Mouse (Mus musculus) G1E (cell line): ENCODE measurements around the gene Arsg. TPM values are rescaled to one million over a fixed set of nuclear protein-coding genes. Genes with fewer than 3 reads are reported as not detected.
A peak's percentile ranks its signal among the peaks of the same experiment; 100 is the strongest.

Experiments used
- ATAC-seq: 2 replicates; pipeline ENCODE4 v1.8.0; 2016; ENCODE audit warnings: mild to moderate bottlenecking; ENCODE audit not compliant: insufficient number of reproducible peaks, poor library complexity, low FRiP score, severe bottlenecking; ENCODE audit errors: extremely low read depth
- DNase-seq: peaks from one replicate; pipeline ENCODE4 v3.0.0; 2012; ENCODE audit warnings: low spot score
- H3K27me3 ChIP-seq: 2 replicates; pipeline ENCODE4 v1.6.1; 2012; ENCODE audit warnings: mild to moderate bottlenecking, low read length, inconsistent platforms; ENCODE audit not compliant: insufficient read depth
- H3K36me3 ChIP-seq: replicated peaks from 2 replicates; pipeline ENCODE3; 2012; ENCODE audit warnings: mild to moderate bottlenecking, inconsistent platforms
- H3K4me1 ChIP-seq: 2 replicates; pipeline ENCODE4 v1.6.1; 2012; ENCODE audit warnings: low read depth, low read length, inconsistent platforms, mixed read lengths; ENCODE audit not compliant: insufficient read depth
- H3K4me3 ChIP-seq: 2 replicates; pipeline ENCODE4 v1.5.1; 2012; ENCODE audit warnings: low read depth, mild to moderate bottlenecking, inconsistent platforms, low read length, moderate library complexity, mixed read lengths
- H3K9me3 ChIP-seq: replicated peaks from 2 replicates; pipeline ENCODE4 v1.6.1; 2012; ENCODE audit warnings: inconsistent platforms
- CTCF ChIP-seq: IDR thresholded peaks from 2 replicates; pipeline ENCODE4 v1.5.1; 2012; ENCODE audit warnings: low read depth, low read length, inconsistent platforms, mixed read lengths
- GATA1 ChIP-seq: IDR thresholded peaks from 2 replicates; pipeline ENCODE4 v1.6.1; 2012; ENCODE audit warnings: borderline replicate concordance, low read length, inconsistent platforms, mixed read lengths
- GATA2 ChIP-seq: IDR thresholded peaks from 2 replicates; pipeline ENCODE4 v1.6.1; 2012; ENCODE audit warnings: low read depth, low read length, inconsistent platforms, borderline replicate concordance
- POLR2AphosphoS5 ChIP-seq: IDR thresholded peaks from 2 replicates; pipeline ENCODE4 v1.6.1; 2012; ENCODE audit warnings: low read depth, low read length, inconsistent platforms; ENCODE audit not compliant: insufficient replicate concordance
- TAL1 ChIP-seq: conservative IDR thresholded peaks from 2 replicates; pipeline ENCODE4 v1.6.1; 2012; ENCODE audit warnings: low read depth, low read length, inconsistent platforms, mixed read lengths
- polyA plus RNA-seq: library from polyadenylated mRNA; stranded (reverse); fragments of >175 nt; gene quantifications from 2 replicates; pipeline ENCODE4 v1.2.3, GENCODE M21; 2012
- total RNA-seq, 2 experiments: library from RNA; stranded (forward) in 1 of 2; stranded (reverse) in 1 of 2; fragments of 200-1000 nt in 1 of 2; fragments of >200 nt in 1 of 2; fragmentation: Nextera tagmentation in 1 of 2; gene quantifications; 2 replicates each; pipeline ENCODE4 v1.2.3; 2014 to 2017

Gene Arsg
- total and polyA plus RNA-seq, 3 experiments: 1.0 to 6.1 (median 2.0) TPM

DNA sequence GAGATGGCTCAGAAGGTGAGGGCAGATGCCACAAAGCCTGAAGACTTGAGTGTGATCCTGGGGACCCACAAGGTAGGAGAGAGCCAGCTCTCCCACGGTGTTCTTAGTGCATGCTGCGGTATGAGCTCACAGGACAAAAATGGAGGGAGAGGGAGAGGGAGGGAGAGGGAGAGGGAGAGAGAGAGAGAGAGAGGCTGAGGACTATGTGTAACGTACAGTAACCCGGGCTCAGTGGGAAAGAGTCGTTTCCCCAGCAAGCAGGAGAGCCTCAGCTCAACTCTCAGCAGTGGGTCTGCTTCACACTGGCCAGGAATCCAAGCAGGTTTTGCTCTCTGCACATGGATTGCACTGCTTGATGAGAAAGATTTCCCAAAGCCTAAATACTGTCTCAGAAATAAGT is 34.0 kb upstream of the Arsg start:
- H3K4me3 ChIP-seq: peak overlapping the region; percentile 81; the same call in 1 of the 2 replicates
- no peaks in the 10 kb centered on the region for H3K9me3 ChIP-seq
- peaks cover 41% of the 10 kb centered on the region for H3K36me3 ChIP-seq
- peaks cover 65% of the 10 kb centered on the region for H3K4me1 ChIP-seq
- TF ChIP-seq POLR2AphosphoS5: no peak
- TF ChIP-seq TAL1: no peak
- no peak for TF ChIP-seq GATA1
- no peak for TF ChIP-seq CTCF
- no peak for TF ChIP-seq GATA2
- ATAC-seq (no peak), DNase-seq (no peak)
- no peaks in the 10 kb centered on the region for H3K27me3 ChIP-seq

DNA sequence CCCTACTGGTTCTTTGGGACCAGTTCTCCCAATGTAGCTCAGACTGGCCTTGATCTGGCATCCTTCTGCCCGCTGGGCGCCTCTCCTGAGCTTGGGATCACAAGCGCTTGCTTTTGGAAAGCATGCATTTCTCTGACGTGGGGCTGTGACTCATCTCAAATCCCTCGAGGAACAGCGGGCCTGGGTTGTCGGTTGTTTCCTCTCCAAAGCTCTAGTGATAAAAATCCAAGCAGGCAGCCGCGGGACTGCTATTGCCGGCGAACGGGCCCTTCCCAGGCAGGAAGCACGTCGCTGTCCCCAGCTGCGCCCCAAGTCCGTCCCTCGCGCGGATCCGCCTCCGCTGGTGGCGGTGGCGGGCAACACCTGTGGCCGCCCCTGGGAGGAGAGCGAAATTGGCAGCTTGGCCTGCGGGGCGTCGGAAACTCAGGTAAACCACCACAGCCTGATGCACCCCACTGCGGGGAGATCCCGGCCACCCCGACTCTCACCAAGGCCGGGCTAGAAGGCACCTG is 33.3 kb upstream of the Arsg start:
- peaks cover 69% of the 10 kb centered on the region for H3K4me1 ChIP-seq
- no peaks in the 10 kb centered on the region for H3K27me3 ChIP-seq
- peak overlapping the region; percentile 81 for H3K4me3 ChIP-seq
- DNase-seq (peak; percentile 74), ATAC-seq (peak; percentile 61)
- no peak for TF ChIP-seq CTCF
- TF ChIP-seq GATA1: no peak
- TF ChIP-seq GATA2: no peak
- no peak for TF ChIP-seq POLR2AphosphoS5
- TF ChIP-seq TAL1: no peak
- H3K36me3 ChIP-seq: peaks cover 36% of the 10 kb centered on the region
- H3K9me3 ChIP-seq: no peaks in the 10 kb centered on the region

GRCm38 (mm10) chr11:109440641-109441040 is 32.5 kb upstream of the Arsg start:
- DNase-seq (no peak), ATAC-seq (no peak)
- peaks cover 29% of the 10 kb centered on the region for H3K36me3 ChIP-seq
- H3K4me1 ChIP-seq: peaks cover 73% of the 10 kb centered on the region
- TF ChIP-seq GATA1: no peak
- TF ChIP-seq GATA2: no peak
- no peak for TF ChIP-seq POLR2AphosphoS5
- no peak for TF ChIP-seq TAL1
- TF ChIP-seq CTCF: no peak
- H3K4me3 ChIP-seq: peak overlapping the region; percentile 81
- H3K9me3 ChIP-seq: no peaks in the 10 kb centered on the region
- H3K27me3 ChIP-seq: no peaks in the 10 kb centered on the region

DNA sequence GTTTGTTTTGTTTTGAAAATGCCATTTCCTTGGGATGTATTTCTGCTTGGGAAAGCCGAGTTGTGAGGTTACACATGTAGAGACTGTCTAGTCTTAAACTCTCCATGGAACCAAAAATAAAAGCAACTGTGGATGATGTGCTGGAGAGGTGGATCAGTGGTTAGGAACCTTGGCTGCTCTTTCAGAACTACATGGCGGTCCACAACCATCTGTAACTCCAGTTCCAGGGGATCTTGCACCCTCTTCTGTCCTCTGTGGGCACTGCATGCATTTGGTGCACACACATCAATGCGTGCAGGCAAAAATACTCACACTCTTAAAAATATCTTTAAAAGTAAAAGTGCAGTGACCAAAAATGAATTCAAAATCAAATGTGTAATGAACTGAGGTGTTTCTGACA is 32.1 kb upstream of the Arsg start:
- H3K4me3 ChIP-seq: no peak overlapping the region; the same call in 1 of the 2 replicates
- ATAC-seq (peak; percentile 28; the same call in 1 of the 2 replicates), DNase-seq (no peak)
- no peaks in the 10 kb centered on the region for H3K9me3 ChIP-seq
- peaks cover 24% of the 10 kb centered on the region for H3K36me3 ChIP-seq
- no peaks in the 10 kb centered on the region for H3K27me3 ChIP-seq
- H3K4me1 ChIP-seq: peaks cover 77% of the 10 kb centered on the region
- TF ChIP-seq CTCF (peak; percentile 47; the same call in 1 of the 2 replicates), POLR2AphosphoS5 (no peak)

DNA sequence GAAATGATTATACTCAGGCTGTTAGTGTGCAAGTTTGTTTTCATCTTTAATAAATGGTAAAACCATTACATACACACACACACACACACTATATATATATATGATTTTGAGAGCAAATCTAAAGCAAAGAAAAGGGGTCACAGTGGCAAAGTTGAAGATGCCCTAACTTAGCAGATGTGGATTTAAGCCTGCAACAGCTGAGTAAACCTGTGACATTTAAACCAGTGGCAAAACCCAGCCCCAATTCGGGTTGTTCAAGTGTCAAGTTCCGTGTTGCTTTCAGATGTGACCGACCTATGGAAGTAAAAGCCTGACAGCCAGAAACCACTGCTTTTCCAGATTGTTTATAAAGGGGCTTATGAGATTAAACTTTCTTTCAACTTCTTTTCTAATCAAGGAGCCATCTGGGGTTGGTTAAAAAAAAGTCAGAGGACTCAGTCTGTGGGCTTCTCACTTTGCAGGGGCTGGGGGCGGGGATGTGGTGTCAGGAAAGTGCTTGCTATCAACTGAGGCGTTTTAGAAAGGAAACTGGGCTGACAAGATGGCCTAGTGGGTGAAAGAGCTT is 30.9 kb upstream of the Arsg start:
- Histone ChIP-seq H3K27me3 (no peaks in the 10 kb centered on the region), H3K4me3 (no peak overlapping the region), H3K36me3 (peaks cover 23% of the 10 kb centered on the region), H3K9me3 (no peaks in the 10 kb centered on the region), H3K4me1 (peaks cover 77% of the 10 kb centered on the region)
- TF ChIP-seq GATA2 (no peak), GATA1 (no peak), TAL1 (no peak), CTCF (no peak), POLR2AphosphoS5 (no peak)
- ATAC-seq (no peak), DNase-seq (no peak)

DNA sequence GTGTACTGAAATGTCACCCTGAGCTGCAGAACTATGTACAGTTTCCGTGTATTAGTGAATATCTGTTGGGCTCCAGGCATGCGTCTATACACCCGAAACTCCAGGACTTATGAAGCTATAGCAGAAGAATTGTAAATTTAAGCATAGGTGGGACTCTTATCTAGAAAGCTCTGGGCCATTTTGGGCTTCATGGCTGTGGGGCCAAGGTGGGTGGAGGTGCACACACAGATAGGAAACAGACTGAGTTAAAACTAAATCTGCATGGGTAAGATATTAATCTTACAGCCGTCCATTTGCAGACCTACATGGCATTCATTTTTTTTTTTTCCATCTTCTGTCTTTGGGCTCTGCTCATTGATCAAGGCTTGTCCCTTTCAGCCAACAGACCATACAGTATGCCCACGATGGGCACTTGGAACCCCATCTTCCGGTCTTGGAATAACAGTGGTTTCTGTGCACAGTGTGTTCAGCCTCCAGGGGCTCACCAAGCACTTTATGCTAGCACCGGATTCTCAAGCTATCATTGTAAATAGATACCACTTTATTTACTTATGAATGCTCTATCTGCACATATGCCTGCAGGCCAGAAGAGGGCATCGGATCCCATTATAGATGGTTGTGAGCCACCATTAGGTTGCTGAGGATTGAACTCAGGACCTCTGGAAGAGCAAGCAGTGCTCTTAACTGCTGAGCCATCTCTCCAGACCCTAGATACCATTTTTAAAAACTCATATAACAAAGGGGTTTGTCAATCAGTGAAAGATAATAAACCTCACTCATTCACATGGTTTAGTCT is 29.5 kb upstream of the Arsg start:
- TF ChIP-seq TAL1 (peak; percentile 73), POLR2AphosphoS5 (no peak)
- H3K36me3 ChIP-seq: peaks cover 26% of the 10 kb centered on the region
- no peak overlapping the region; the same call in 1 of the 2 replicates for H3K4me3 ChIP-seq
- H3K9me3 ChIP-seq: no peaks in the 10 kb centered on the region
- peaks cover 78% of the 10 kb centered on the region for H3K4me1 ChIP-seq
- H3K27me3 ChIP-seq: no peaks in the 10 kb centered on the region
- ATAC-seq (peak; percentile 11; the same call in 1 of the 2 replicates), DNase-seq (no peak)
